Mouse (Mus musculus) ES-E14 (cell line): ENCODE measurements around the gene Zdhhc17. TPM values are rescaled to one million over a fixed set of nuclear protein-coding genes. Genes with fewer than 3 reads are reported as not detected.

Experiments used
- DNase-seq: peaks from one replicate; pipeline ENCODE4 v3.0.0-alpha.2; 2013; ENCODE audit warnings: low read depth, low spot score
- H3K27ac ChIP-seq: 2 replicates; pipeline ENCODE4 v1.5.1; 2012; ENCODE audit warnings: low read depth, mild to moderate bottlenecking, low read length, moderate library complexity, mixed read lengths; ENCODE audit not compliant: poor library complexity, insufficient read depth, severe bottlenecking
- H3K36me3 ChIP-seq: 2 replicates; pipeline ENCODE4 v1.6.1; 2012; ENCODE audit warnings: mild to moderate bottlenecking, low read length, moderate library complexity, mixed read lengths; ENCODE audit not compliant: control insufficient read depth, poor library complexity, insufficient read depth, severe bottlenecking
- H3K4me1 ChIP-seq, 2 experiments: fragments of 150-350 bp in 1 of 2; sonication (generic) in 1 of 2; 2 replicates each; pipeline ENCODE4 v1.6.1; 2012; ENCODE audit warnings: low read length in 2 of 2, mild to moderate bottlenecking in 1 of 2, mixed read lengths in 1 of 2; ENCODE audit not compliant: control insufficient read depth in 2 of 2, insufficient read depth in 2 of 2, poor library complexity in 1 of 2
- H3K4me3 ChIP-seq, 2 experiments: fragments of 150-350 bp in 1 of 2; sonication (generic) in 1 of 2; 2 replicates each; pipeline ENCODE4 v1.5.1; 2012; ENCODE audit warnings: low read length in 2 of 2, low read depth in 1 of 2, mild to moderate bottlenecking in 1 of 2, mixed read lengths in 1 of 2; ENCODE audit not compliant: insufficient read depth in 1 of 2, poor library complexity in 1 of 2, severe bottlenecking in 1 of 2
- H3K9ac ChIP-seq: 2 replicates; pipeline ENCODE4 v1.6.1; 2012; ENCODE audit warnings: low read depth, mild to moderate bottlenecking, low read length, mixed read lengths; ENCODE audit not compliant: poor library complexity, insufficient read depth, severe bottlenecking
- H3K9me3 ChIP-seq: fragments of 150-350 bp; sonication (generic); 2 replicates; pipeline ENCODE4 v1.6.1; 2012; ENCODE audit warnings: low read depth, mild to moderate bottlenecking, low read length; ENCODE audit not compliant: control insufficient read depth, insufficient read depth
- CHD2 ChIP-seq: IDR thresholded peaks from 2 replicates; pipeline ENCODE4 v1.6.1; 2014; ENCODE audit warnings: mild to moderate bottlenecking, low read depth, low read length, inconsistent platforms
- HCFC1 ChIP-seq: IDR thresholded peaks from 2 replicates; pipeline ENCODE4 v1.6.1; 2012; ENCODE audit warnings: low read length, inconsistent platforms, borderline replicate concordance; ENCODE audit not compliant: insufficient read depth
- MAFK ChIP-seq: IDR thresholded peaks from 2 replicates; pipeline ENCODE4 v1.6.1; 2014; ENCODE audit warnings: mild to moderate bottlenecking, low read depth, low read length, inconsistent platforms; ENCODE audit not compliant: insufficient read depth
- ZC3H11A ChIP-seq: IDR thresholded peaks from 2 replicates; pipeline ENCODE4 v1.6.1; 2012; ENCODE audit warnings: low read depth, mild to moderate bottlenecking, inconsistent platforms, low read length, borderline replicate concordance
- ZNF384 ChIP-seq: IDR thresholded peaks from 2 replicates; pipeline ENCODE4 v1.6.1; 2012; ENCODE audit warnings: low read depth, low read length, inconsistent platforms
- in situ Hi-C, 2 experiments: fragments of 600-800 bp; cut with MboI; formaldehyde crosslinking; loops; one replicate each; pipeline ENCODE4 v1.15.1; 2025; ENCODE audit warnings: low sequenced_read_pairs in 2 of 2, inconsistent platforms in 1 of 2; ENCODE audit not compliant: unreplicated experiment in 2 of 2
- total RNA-seq: library from RNA; depleted of rRNA; stranded (reverse); fragments of 300-350 nt; gene quantifications from 2 replicates; pipeline ENCODE4 v1.2.3, GENCODE M21; 2012; rRNA removed

Zdhhc17 gene
- total RNA-seq, 1 experiment, result 26.2 TPM

DNA sequence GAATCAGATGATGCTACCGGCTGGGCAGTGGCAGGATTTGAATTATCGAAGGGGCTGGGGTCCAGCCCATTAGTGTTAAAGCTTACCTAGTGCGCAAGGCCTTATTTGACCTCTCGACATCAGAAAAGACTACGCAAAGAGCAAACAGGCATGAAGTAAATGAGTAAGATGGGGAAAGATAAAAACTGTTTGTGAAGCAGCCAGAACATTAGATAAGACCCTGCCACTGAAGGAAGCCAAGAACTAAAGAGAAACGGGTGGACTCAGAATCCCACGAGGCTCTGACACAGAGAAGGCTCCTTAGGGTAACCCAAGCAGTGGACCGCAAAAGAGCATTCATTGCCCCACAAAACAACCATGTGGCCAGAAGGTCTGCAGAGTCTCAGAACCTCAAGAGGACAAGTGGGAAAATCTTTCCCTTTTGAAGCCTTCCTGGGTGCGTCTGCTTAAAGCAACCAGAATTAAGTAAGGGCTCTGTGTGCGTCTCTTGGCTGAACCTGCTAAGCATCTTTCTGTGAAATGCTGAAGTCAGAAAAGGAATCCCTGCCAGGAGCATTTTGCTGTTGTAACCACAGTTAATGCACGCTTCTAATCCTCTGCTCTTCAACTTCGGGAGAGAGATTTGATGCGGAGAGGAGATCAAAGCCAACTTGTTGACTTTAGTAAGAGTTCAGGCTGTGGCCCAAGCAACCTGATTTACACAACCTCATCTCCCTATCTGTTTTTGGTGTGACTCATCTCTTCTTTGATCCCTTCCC is 110.0 kb downstream of the Zdhhc17 start:
- in situ Hi-C loops, result no loop called here
- no peak overlapping the region for H3K27ac ChIP-seq
- no peaks in the 10 kb centered on the region for H3K36me3 ChIP-seq
- no peak overlapping the region for H3K4me3 ChIP-seq
- no peak for DNase-seq
- TF ChIP-seq ZNF384, result no peak
- no peak for TF ChIP-seq MAFK
- no peak for TF ChIP-seq CHD2
- no peak for TF ChIP-seq HCFC1
- no peak for TF ChIP-seq ZC3H11A
- no peak overlapping the region for H3K9ac ChIP-seq
- H3K9me3 ChIP-seq, result no peaks in the 10 kb centered on the region
- H3K4me1 ChIP-seq, result peaks cover 0 to 6% of the 10 kb centered on the region in 2 experiments; a peak in 2 of 4 replicates

Other genes with a start within 250 kb of the Zdhhc17 start
- gene Csrp2, start 90.4 kb downstream of the Zdhhc17 start, total RNA-seq, result 252 and 292 TPM in 2 replicates
- 18.6 and 20.7 TPM in 2 replicates for gene Osbpl8, start 154.6 kb upstream of the Zdhhc17 start, total RNA-seq